Mouse (Mus musculus): ENCODE measurements at regions not wholly inside any gene's neighbourhood (a gene's known extent, or its start where the extent isn't known, plus 50 kb on each side); places are given as distances from the start of the nearest gene placed in this dataset.
"Not testable (repeated sequence)": the region's sequence is repeated elsewhere in the genome, so short reads cannot be mapped to it uniquely, and the experiment has no call there.

- no peak for DNase-seq (ENCODE audit: low spot score in 2 of 2)
Measured at GRCm38 (mm10) chr13:31050160-31050788, 76.3 kb downstream of the Gm5447 start.

GRCm38 (mm10) chr13:31051586-31051985 is 77.6 kb downstream of the Gm5447 start:
- DNase-seq (ENCODE audit: low spot score in 2 of 2), result not testable (repeated sequence)

- DNase-seq (ENCODE audit: low spot score in 2 of 2), result no peak
Measured at GRCm38 (mm10) chr13:31054356-31054755, 80.4 kb downstream of the Gm5447 start.

GRCm38 (mm10) chr13:31055376-31056083 is 81.5 kb downstream of the Gm5447 start:
- no peak for DNase-seq (ENCODE audit: low spot score in 2 of 2)

- no peak for DNase-seq (ENCODE audit: low spot score in 2 of 2)
Measured at GRCm38 (mm10) chr13:31056154-31056871, 82.3 kb downstream of the Gm5447 start.

GRCm38 (mm10) chr13:31060916-31061431 is 87.0 kb downstream of the Gm5447 start:
- DNase-seq (ENCODE audit: low spot score in 2 of 2), result no peak

- no peak for DNase-seq (ENCODE audit: low spot score in 2 of 2)
Measured at GRCm38 (mm10) chr13:31068343-31068742, 94.3 kb downstream of the Gm5447 start.

- no peak for DNase-seq (ENCODE audit: low spot score in 2 of 2)
Measured at GRCm38 (mm10) chr13:31076541-31076940, 102.5 kb downstream of the Gm5447 start.

- no peak for DNase-seq (ENCODE audit: low spot score in 2 of 2)
Measured at GRCm38 (mm10) chr13:31078751-31079150, 104.7 kb downstream of the Gm5447 start.

GRCm38 (mm10) chr13:31080215-31080614 is 106.2 kb downstream of the Gm5447 start:
- no peak for DNase-seq (ENCODE audit: low spot score in 2 of 2)

- DNase-seq (ENCODE audit: low spot score in 2 of 2), result peak; percentile 22 to 64
Measured at GRCm38 (mm10) chr13:31082448-31083140, 108.6 kb downstream of the Gm5447 start.

- no peak for DNase-seq (ENCODE audit: low spot score in 2 of 2)
Measured at GRCm38 (mm10) chr13:31101051-31101450, 127.0 kb downstream of the Gm5447 start.

GRCm38 (mm10) chr13:31107434-31107833 is 133.4 kb downstream of the Gm5447 start:
- DNase-seq (ENCODE audit: low spot score in 2 of 2), result no peak

- no peak for DNase-seq (ENCODE audit: low spot score in 2 of 2)
Measured at GRCm38 (mm10) chr13:31109231-31109630, 135.2 kb downstream of the Gm5447 start.

GRCm38 (mm10) chr13:31122689-31123088 is 148.7 kb downstream of the Gm5447 start:
- no peak for DNase-seq (ENCODE audit: low spot score in 2 of 2)

- no peak for DNase-seq (ENCODE audit: low spot score in 2 of 2)
Measured at GRCm38 (mm10) chr13:31124547-31125216, 150.7 kb downstream of the Gm5447 start.

GRCm38 (mm10) chr13:31132501-31132900 is 158.5 kb downstream of the Gm5447 start:
- DNase-seq (ENCODE audit: low spot score in 2 of 2), result no peak

- no peak for DNase-seq (ENCODE audit: low spot score in 2 of 2)
Measured at GRCm38 (mm10) chr13:31139686-31140085, 165.7 kb downstream of the Gm5447 start.

GRCm38 (mm10) chr13:31147323-31147722 is 173.3 kb downstream of the Gm5447 start:
- no peak for DNase-seq (ENCODE audit: low spot score in 2 of 2)

- DNase-seq (ENCODE audit: low spot score in 2 of 2), result no peak
Measured at GRCm38 (mm10) chr13:31154066-31154465, 180.1 kb downstream of the Gm5447 start.

GRCm38 (mm10) chr13:31163878-31164495 is 190.0 kb downstream of the Gm5447 start:
- no peak for DNase-seq (ENCODE audit: low spot score in 2 of 2)

All from frontal cortex, postnatal 25 days (tissue).